Mouse (Mus musculus) spleen, postnatal 4 days (tissue): Measurements from ENCODE around the gene Atp8a2.
"Not testable (repeated sequence)": the region's sequence is repeated elsewhere in the genome, so short reads cannot be mapped to it uniquely, and the experiment has no call there.

ENCODE experiments used
- DNase-seq, 2 experiments: peaks; one replicate each; pipeline ENCODE4 v3.0.0; 2022; ENCODE audit warnings: low spot score in 2 of 2

Atp8a2 gene

GRCm38 (mm10) chr14:59843264-59843942 is 353.6 kb downstream of the Atp8a2 start:
- no peak for DNase-seq

GRCm38 (mm10) chr14:59839951-59840720 is 356.8 kb downstream of the Atp8a2 start:
- no peak for DNase-seq

- not testable (repeated sequence) for DNase-seq
These were observed 358.3 kb downstream of the Atp8a2 start for GRCm38 (mm10) chr14:59838446-59839259.

GRCm38 (mm10) chr14:59837691-59838241 is 359.2 kb downstream of the Atp8a2 start:
- not testable (repeated sequence) for DNase-seq

GRCm38 (mm10) chr14:59836876-59837543 is 360.0 kb downstream of the Atp8a2 start:
- DNase-seq, result no peak

GRCm38 (mm10) chr14:59829580-59829979 is 367.4 kb downstream of the Atp8a2 start:
- no peak for DNase-seq

GRCm38 (mm10) chr14:59827409-59827808 is 369.6 kb downstream of the Atp8a2 start:
- no peak for DNase-seq

- no peak for DNase-seq
These were observed 376.9 kb downstream of the Atp8a2 start for GRCm38 (mm10) chr14:59820115-59820419.

- no peak for DNase-seq
These were observed 377.5 kb downstream of the Atp8a2 start for GRCm38 (mm10) chr14:59819215-59820114.

GRCm38 (mm10) chr14:59810316-59810715 is 386.7 kb downstream of the Atp8a2 start:
- DNase-seq, result not testable (repeated sequence)

GRCm38 (mm10) chr14:59809790-59810189 is 387.2 kb downstream of the Atp8a2 start:
- DNase-seq, result no peak

- no peak for DNase-seq
These were observed 389.3 kb downstream of the Atp8a2 start for GRCm38 (mm10) chr14:59807528-59808300.

- DNase-seq, result no peak
These were observed 390.1 kb downstream of the Atp8a2 start for GRCm38 (mm10) chr14:59806910-59807309.

GRCm38 (mm10) chr14:59806159-59806558 is 390.8 kb downstream of the Atp8a2 start:
- DNase-seq, result no peak

- DNase-seq, result no peak
These were observed 391.3 kb downstream of the Atp8a2 start for GRCm38 (mm10) chr14:59805683-59806082.

- no peak for DNase-seq
These were observed 394.9 kb downstream of the Atp8a2 start for GRCm38 (mm10) chr14:59801961-59802599.

- no peak for DNase-seq
These were observed 397.5 kb downstream of the Atp8a2 start for GRCm38 (mm10) chr14:59799511-59799910.

GRCm38 (mm10) chr14:59793841-59794240 is 403.1 kb downstream of the Atp8a2 start:
- no peak for DNase-seq
